Mouse (Mus musculus) bone marrow macrophage, adult 2 months (primary cell): ENCODE measurements around the gene Crls1.

Experiments used
- CTCF ChIP-seq: IDR thresholded peaks from 2 replicates; pipeline ENCODE4 v1.5.1; 2012; ENCODE audit warnings: low read depth, mild to moderate bottlenecking, low read length, moderate library complexity
- POLR2A ChIP-seq: IDR thresholded peaks from 2 replicates; pipeline ENCODE4 v1.6.1; 2012; ENCODE audit warnings: mild to moderate bottlenecking, low read depth, low read length, borderline replicate concordance

GRCm38 (mm10) chr2:132867521-132867920, 21.1 kb downstream of the Crls1 start:
- TF ChIP-seq CTCF (no peak), POLR2A (no peak)
